Mouse (Mus musculus) frontal cortex, postnatal 14 days (tissue): Measurements from ENCODE around the gene Rbm26.

Source experiments
- DNase-seq, 2 experiments: peaks; one replicate each; pipeline ENCODE4 v3.0.0; 2022; ENCODE audit warnings: low spot score in 2 of 2

The Rbm26 gene

GRCm38 (mm10) chr14:105177238-105177693, at the start of gene Rbm26:
TSS of gene Rbm26 (minus strand) at chr14:105177327.
- DNase-seq = peak; percentile 91 to 95

- DNase-seq = no peak
These were observed 48.7 kb upstream of the Rbm26 start for GRCm38 (mm10) chr14:105225790-105226189.

GRCm38 (mm10) chr14:105222240-105222639, 45.1 kb upstream of the Rbm26 start:
- no peak for DNase-seq

GRCm38 (mm10) chr14:105219525-105220376, 42.6 kb upstream of the Rbm26 start:
- no peak for DNase-seq

GRCm38 (mm10) chr14:105198401-105198800, 21.3 kb upstream of the Rbm26 start:
- DNase-seq = no peak

GRCm38 (mm10) chr14:105194682-105195081, 17.6 kb upstream of the Rbm26 start:
- DNase-seq = no peak

- no peak for DNase-seq
These were observed 7.7 kb upstream of the Rbm26 start for GRCm38 (mm10) chr14:105184866-105185265.

- no peak for DNase-seq
These were observed 5.7 kb upstream of the Rbm26 start for GRCm38 (mm10) chr14:105182786-105183185.

- DNase-seq = no peak
These were observed 2.6 kb upstream of the Rbm26 start for GRCm38 (mm10) chr14:105179733-105180132.

- DNase-seq = no peak
These were observed 1.9 kb upstream of the Rbm26 start for GRCm38 (mm10) chr14:105178996-105179395.

- DNase-seq = peak; percentile 9 to 19
These were observed 552 bp downstream of the Rbm26 start for GRCm38 (mm10) chr14:105176381-105177168.

- DNase-seq = no peak
These were observed 9.9 kb downstream of the Rbm26 start for GRCm38 (mm10) chr14:105167181-105167580.

GRCm38 (mm10) chr14:105164793-105165192, 12.3 kb downstream of the Rbm26 start:
- no peak for DNase-seq

GRCm38 (mm10) chr14:105161334-105161733, 15.8 kb downstream of the Rbm26 start:
- DNase-seq = no peak

GRCm38 (mm10) chr14:105158526-105158925, 18.6 kb downstream of the Rbm26 start:
- DNase-seq = no peak

GRCm38 (mm10) chr14:105134076-105134475, 43.1 kb downstream of the Rbm26 start:
- no peak for DNase-seq

- no peak for DNase-seq
These were observed 49.3 kb downstream of the Rbm26 start for GRCm38 (mm10) chr14:105127715-105128385.

- DNase-seq = no peak
These were observed 52.6 kb downstream of the Rbm26 start for GRCm38 (mm10) chr14:105124513-105124912.

GRCm38 (mm10) chr14:105115402-105115801, 61.7 kb downstream of the Rbm26 start:
- DNase-seq = no peak

- DNase-seq = no peak
These were observed 70.9 kb downstream of the Rbm26 start for GRCm38 (mm10) chr14:105106252-105106651.

- DNase-seq = no peak
These were observed 78.3 kb downstream of the Rbm26 start for GRCm38 (mm10) chr14:105098861-105099260.

- no peak for DNase-seq
These were observed 80.9 kb downstream of the Rbm26 start for GRCm38 (mm10) chr14:105096221-105096620.
